Mouse (Mus musculus): ENCODE results near the gene Fam25c. TPM values are rescaled to one million over a fixed set of nuclear protein-coding genes. Genes with fewer than 3 reads are reported as not detected.

Gene Fam25c
- total and polyA plus RNA-seq, 3 experiments = not detected

- Histone ChIP-seq H3K9ac (ENCODE audit: control insufficient read depth, low read depth, low read length, poor library complexity, severe bottlenecking) (peak overlapping the region; percentile 72), H3K27ac (ENCODE audit: control insufficient read depth, low read depth, low read length) (peak overlapping the region; percentile 79)
- TF ChIP-seq ETS1 (IDR thresholded peaks at IDR 0.05; ENCODE audit: low read depth, low read length) (0 out of 2 replicates have a peak, but pooled peaks have one; percentile 9), GATA1 (IDR thresholded peaks at IDR 0.05; ENCODE audit: low read depth, low read length) (no peak), MYC (IDR thresholded peaks at IDR 0.05; ENCODE audit: low read depth, low read length) (peak; percentile 51; the same call in 1 of the 2 replicates), ZNF384 (IDR thresholded peaks at IDR 0.05; ENCODE audit: low read depth, low read length) (no peak), BHLHE40 (IDR thresholded peaks at IDR 0.05; ENCODE audit: borderline replicate concordance, low read depth, low read length) (peak; percentile 91), CTCF (IDR thresholded peaks at IDR 0.05 in 2 of 3, conservative IDR thresholded peaks at IDR 0.05 in 1 of 3; ENCODE audit: control insufficient read depth in 1 of 3, insufficient read depth in 1 of 3, low read depth in 2 of 3, low read length in 3 of 3, poor library complexity in 1 of 3, severe bottlenecking in 1 of 3) (peak in 2 of 3 experiments; percentile 55 to 65; a peak in 5 of 6 replicates), POLR2A (IDR thresholded peaks at IDR 0.05; ENCODE audit: control insufficient read depth in 1 of 2, insufficient read depth in 1 of 2, low read depth in 1 of 2, low read length in 2 of 2, poor library complexity in 1 of 2) (peak; percentile 47 to 53; a peak in 3 of 4 replicates), SMC3 (IDR thresholded peaks at IDR 0.05; ENCODE audit: low read depth, low read length) (peak; percentile 47), TAL1 (IDR thresholded peaks at IDR 0.05; ENCODE audit: low read length) (no peak), USF1 (IDR thresholded peaks at IDR 0.05; ENCODE audit: low read depth, low read length) (peak; percentile 41; the same call in 1 of the 2 replicates), POLR2AphosphoS5 (IDR thresholded peaks at IDR 0.05; ENCODE audit: borderline replicate concordance, low read depth, low read length) (no peak), POLR2AphosphoS2 (IDR thresholded peaks at IDR 0.05; ENCODE audit: low read length) (peak; percentile 40; the same call in 1 of the 2 replicates), SIN3A (IDR thresholded peaks at IDR 0.05; ENCODE audit: low read length) (0 out of 2 replicates have a peak, but pooled peaks have one; percentile 1), HCFC1 (IDR thresholded peaks at IDR 0.05; ENCODE audit: low read depth, low read length) (no peak), RAD21 (IDR thresholded peaks at IDR 0.05; ENCODE audit: low read depth, low read length) (peak; percentile 54), ZC3H11A (IDR thresholded peaks at IDR 0.05; ENCODE audit: low read depth, low read length) (peak; percentile 34), JUND (IDR thresholded peaks at IDR 0.05; ENCODE audit: low read depth, low read length) (peak; percentile 14; the same call in 1 of the 2 replicates), CHD1 (IDR thresholded peaks at IDR 0.05; ENCODE audit: low read depth, low read length) (no peak), E2F4 (IDR thresholded peaks at IDR 0.05; ENCODE audit: borderline replicate concordance, low read depth, low read length) (no peak), RCOR1 (IDR thresholded peaks at IDR 0.05; ENCODE audit: low read depth, low read length) (no peak), MAX (IDR thresholded peaks at IDR 0.05; ENCODE audit: low read length) (peak; percentile 72), EP300 (IDR thresholded peaks at IDR 0.05; ENCODE audit: low read depth in 1 of 2, low read length in 2 of 2) (peak in 1 of 2 experiments; percentile 14; a peak in 2 of 4 replicates)
Measured at GRCm38 (mm10) chr14:34363490-34364253, 8.4 kb upstream of the Fam25c start.

More at GRCm38 (mm10) chr14:34363490-34364253, 8.4 kb upstream of the Fam25c start:
- peaks cover 0 to 7% of the 10 kb centered on the region in 2 experiments; a peak in 2 of 4 replicates for H3K36me3 ChIP-seq (ENCODE audit: control insufficient read depth in 1 of 2, insufficient read depth in 2 of 2, low read length in 2 of 2)
- peak; percentile 85 for DNase-seq (ENCODE audit: low read depth, low spot score)
- no peaks in the 10 kb centered on the region for H3K27me3 ChIP-seq (ENCODE audit: control insufficient read depth in 1 of 2, insufficient read depth in 2 of 2, low read length in 2 of 2)
- H3K9me3 ChIP-seq (replicated peaks; ENCODE audit: insufficient read depth, low read length) = no peaks in the 10 kb centered on the region
- H3K4me1 ChIP-seq (ENCODE audit: control insufficient read depth in 1 of 2, insufficient read depth in 2 of 2, low read length in 2 of 2) = peaks cover 5% of the 10 kb centered on the region in 2 experiments
- H3K4me3 ChIP-seq (ENCODE audit: control insufficient read depth in 1 of 2, insufficient read depth in 1 of 2, low read depth in 2 of 2, low read length in 2 of 2) = peak overlapping the region; percentile 65 to 72
- no peaks in the 10 kb centered on the region; the same call in 1 of the 2 replicates for H3K79me2 ChIP-seq (ENCODE audit: control insufficient read depth, insufficient read depth, low read length, poor library complexity)

All from MEL (cell line).